Mouse (Mus musculus) stomach, embryonic 15.5 days (tissue): ENCODE data around the gene Tbc1d4. TPM values are rescaled to one million over a fixed set of nuclear protein-coding genes. Genes with fewer than 3 reads are reported as not detected.

Experiments
- ATAC-seq: fragments of 200-750 bp; cut with Nextera tagmentation; 2 replicates; pipeline ENCODE4 v1.8.0; 2017; ENCODE audit warnings: low read depth, moderate number of reproducible peaks, moderate TSS enrichment; ENCODE audit not compliant: insufficient read depth, low FRiP score
- H3K27ac ChIP-seq: fragments of 300-500 bp; sonication (generic); 2 replicates; pipeline ENCODE4 v1.5.1; 2015; ENCODE audit warnings: mild to moderate bottlenecking, inconsistent platforms
- H3K27me3 ChIP-seq: fragments of 300-500 bp; sonication (generic); replicated peaks from 2 replicates; pipeline ENCODE4 v1.6.1; 2015; ENCODE audit warnings: inconsistent platforms
- H3K36me3 ChIP-seq: fragments of 300-500 bp; sonication (generic); 2 replicates; pipeline ENCODE4 v1.6.1; 2015; ENCODE audit warnings: inconsistent platforms
- H3K4me1 ChIP-seq: fragments of 300-500 bp; sonication (generic); 2 replicates; pipeline ENCODE4 v1.6.1; 2015; ENCODE audit warnings: inconsistent platforms
- H3K4me2 ChIP-seq: fragments of 300-500 bp; sonication (generic); 2 replicates; pipeline ENCODE4 v1.6.1; 2015; ENCODE audit warnings: mild to moderate bottlenecking, inconsistent platforms
- H3K4me3 ChIP-seq: fragments of 300-500 bp; sonication (generic); replicated peaks from 2 replicates; pipeline ENCODE4 v1.5.1; 2015; ENCODE audit warnings: inconsistent platforms
- H3K9ac ChIP-seq: fragments of 300-500 bp; sonication (generic); 2 replicates; pipeline ENCODE4 v1.6.1; 2015; ENCODE audit warnings: inconsistent platforms
- H3K9me3 ChIP-seq: fragments of 300-500 bp; sonication (generic); 2 replicates; pipeline ENCODE4 v1.6.1; 2016; ENCODE audit warnings: inconsistent platforms
- WGBS: fragments of 180-500 bp; shearing (Covaris S2); methylation state at CpG from one replicate; pipeline ENCODE4 v1.1.7; 2015; 5-methylcytosine and 5-hydroxymethylcytosine counted together
- polyA plus RNA-seq: library from polyadenylated mRNA; unstranded; fragments of >200 nt; fragmentation: Nextera tagmentation; extraction: Ambion mirVana; gene quantifications from 2 replicates; pipeline ENCODE4 v1.2.1, GENCODE M21; 2015

Gene Tbc1d4
- polyA plus RNA-seq, result 10.3 and 10.4 TPM in 2 replicates

DNA sequence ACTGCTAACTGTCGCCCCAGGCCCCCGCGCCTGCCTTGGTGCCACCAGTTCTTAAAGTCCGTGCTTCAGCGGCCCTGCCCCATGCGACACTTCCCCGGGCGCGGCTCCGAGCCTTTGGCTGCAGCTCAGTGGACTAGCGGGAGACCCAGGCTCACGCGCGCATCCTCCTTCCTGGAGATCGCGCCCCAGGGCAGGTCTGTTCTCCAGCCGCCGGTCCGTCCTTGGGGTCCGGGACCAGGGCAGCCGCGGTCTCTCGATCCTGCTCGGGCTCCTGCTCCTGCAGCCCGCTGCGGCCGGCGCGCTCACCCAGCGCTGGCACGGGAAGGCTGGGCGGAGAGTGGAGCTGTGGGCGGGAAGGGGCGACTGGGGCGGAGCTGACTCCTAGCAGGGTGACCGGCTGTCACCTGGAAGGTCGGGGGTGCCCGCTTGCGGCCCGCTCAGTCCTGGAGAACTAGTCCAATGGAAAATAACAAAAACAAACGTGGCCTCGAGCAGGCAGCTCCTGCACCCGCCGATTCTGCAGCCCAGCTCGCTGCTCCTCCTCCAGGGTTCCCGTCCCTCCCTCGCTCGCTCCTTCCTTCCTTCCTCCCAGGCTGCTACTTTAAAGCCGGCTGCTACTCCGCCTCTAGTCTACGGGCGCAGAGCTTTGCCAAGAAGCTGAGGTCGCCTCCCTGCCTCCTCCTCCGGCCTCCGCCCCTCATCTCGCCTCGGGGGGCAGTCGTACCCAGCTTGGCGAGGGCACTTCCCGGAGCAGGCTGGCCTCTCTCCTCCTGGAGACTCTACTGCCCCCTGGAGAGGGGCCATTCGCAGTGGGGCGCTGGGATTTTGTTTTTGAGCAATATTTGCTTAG is at the start of gene Tbc1d4:
TSS of gene Tbc1d4 (minus strand) at position 673 of the 850 bp plus-strand sequence.
- H3K9ac ChIP-seq, result peak within 1 kb of the TSS; percentile 40
- H3K4me1 ChIP-seq, result peaks cover 7% of the 10 kb centered on the region; the same call in 1 of the 2 replicates
- H3K27me3 ChIP-seq, result no peaks in the 10 kb centered on the region
- peak within 1 kb of the TSS; percentile 96 for H3K4me2 ChIP-seq
- H3K4me3 ChIP-seq, result peak within 1 kb of the TSS; percentile 78
- H3K9me3 ChIP-seq, result no peaks in the 10 kb centered on the region
- H3K27ac ChIP-seq, result peak within 1 kb of the TSS; percentile 73
- under 1% methylated on average over 60 of the region's 62 CpGs for WGBS
- ATAC-seq, result peak; percentile 90
- no peaks in the 10 kb centered on the region for H3K36me3 ChIP-seq

DNA sequence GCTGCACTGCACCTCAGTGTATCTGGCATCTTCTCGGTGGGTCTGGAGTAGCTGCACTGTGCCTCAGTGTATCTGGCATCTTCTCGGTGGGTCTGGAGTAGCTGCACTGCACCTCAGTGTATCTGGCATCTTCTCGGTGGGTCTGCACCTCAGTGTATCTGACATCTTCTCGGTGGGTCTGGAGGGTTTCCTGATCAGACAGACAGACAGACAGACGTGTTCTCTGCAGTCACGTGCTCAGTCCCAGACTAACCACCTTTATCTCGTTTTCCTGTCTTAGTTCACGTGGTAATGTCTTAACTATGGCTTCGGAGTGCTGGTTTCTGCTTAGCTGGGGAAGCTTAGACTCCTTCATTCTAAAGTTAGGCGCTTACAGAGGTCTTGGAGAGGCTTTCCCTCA is 47.3 kb upstream of the Tbc1d4 start:
- Histone ChIP-seq H3K4me3 (no peak overlapping the region), H3K27me3 (no peaks in the 10 kb centered on the region), H3K36me3 (0 out of 2 replicates have a peak, but pooled peaks cover 2% of the 10 kb centered on the region), H3K9ac (no peak overlapping the region), H3K27ac (no peak overlapping the region), H3K4me1 (peaks cover 3% of the 10 kb centered on the region; the same call in 1 of the 2 replicates), H3K4me2 (no peak overlapping the region), H3K9me3 (no peaks in the 10 kb centered on the region)
- 82% methylated on average over 10 of the region's 10 CpGs for WGBS
- no peak for ATAC-seq

DNA sequence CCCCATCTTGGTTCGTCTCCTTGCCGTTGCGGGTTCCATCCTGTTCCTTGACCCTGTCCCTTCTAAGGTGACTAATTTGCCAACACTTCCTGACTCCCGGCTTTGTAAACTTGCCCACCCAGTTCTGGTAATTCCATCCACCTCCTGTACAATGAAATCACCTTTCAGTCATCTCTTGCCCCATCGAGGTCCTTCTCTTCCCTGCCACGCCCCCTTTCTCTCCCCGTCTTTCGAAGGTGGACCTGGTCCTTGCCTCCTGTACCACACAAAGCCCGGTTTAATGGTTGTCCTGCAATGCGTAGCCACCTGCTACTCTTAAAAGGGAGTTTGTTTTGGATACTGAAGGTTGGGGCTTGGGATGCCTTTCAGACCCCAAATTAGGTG is 45.5 kb upstream of the Tbc1d4 start:
- 1% methylated on average over 10 of the region's 10 CpGs for WGBS
- Histone ChIP-seq H3K4me2 (peak overlapping the region; percentile 87), H3K4me3 (peak overlapping the region; percentile 100), H3K4me1 (peaks cover 3% of the 10 kb centered on the region; the same call in 1 of the 2 replicates), H3K27ac (no peak overlapping the region), H3K9me3 (no peaks in the 10 kb centered on the region), H3K9ac (peak overlapping the region; percentile 86), H3K27me3 (no peaks in the 10 kb centered on the region), H3K36me3 (no peaks in the 10 kb centered on the region)
- no peak for ATAC-seq

DNA sequence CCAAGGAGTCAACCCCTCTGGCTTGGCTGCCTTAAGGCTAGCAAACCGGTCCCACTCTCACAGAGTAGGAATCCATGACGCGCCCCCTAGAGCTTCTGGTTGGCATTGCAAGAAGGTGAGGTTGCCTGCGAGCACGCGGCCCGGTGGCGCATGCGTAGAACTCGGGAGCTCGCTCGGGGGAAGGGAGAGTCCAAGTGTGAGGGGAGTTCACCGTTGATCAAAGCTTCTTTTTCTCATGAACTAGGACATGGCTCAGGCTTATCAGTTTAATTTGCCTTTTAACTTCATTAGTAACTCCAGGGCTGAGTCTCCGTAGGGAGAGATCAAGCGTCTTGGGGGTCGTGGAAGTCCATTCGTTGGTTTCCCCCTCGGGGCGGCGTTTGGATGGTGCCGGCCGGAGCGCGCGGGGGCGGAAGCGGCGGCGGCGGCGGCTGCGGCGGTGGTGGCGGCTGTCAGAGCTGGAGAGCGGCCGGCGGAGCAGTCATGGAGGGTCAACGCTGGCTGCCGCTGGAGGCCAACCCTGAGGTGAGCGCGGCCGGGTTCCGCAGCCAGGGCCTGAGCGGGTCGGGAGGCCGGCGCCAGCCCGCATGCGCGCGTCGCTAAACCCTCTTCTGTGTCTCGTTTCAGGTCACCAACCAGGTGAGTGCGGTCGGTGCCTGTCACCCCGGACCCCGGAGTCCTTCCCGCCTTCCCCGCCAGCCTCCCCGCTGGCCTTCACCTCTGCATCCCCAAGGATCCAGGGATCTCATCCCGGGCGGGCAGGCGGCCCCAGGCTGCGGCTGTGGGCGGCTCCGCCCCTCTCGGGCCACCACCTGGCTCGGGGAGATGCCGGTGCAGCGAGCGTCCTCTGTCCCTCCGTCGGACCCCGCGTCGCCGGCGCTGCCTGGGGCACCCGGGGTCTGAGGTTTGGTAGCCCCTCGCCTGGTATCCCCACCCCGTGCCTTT is 44.9 kb upstream of the Tbc1d4 start, which contains the start of gene Uchl3:
TSS of gene Uchl3 (plus strand) at position 387 of the 945 bp plus-strand sequence.
- no peaks in the 10 kb centered on the region for H3K9me3 ChIP-seq
- under 1% methylated on average over 64 of the region's 81 CpGs for WGBS
- H3K27me3 ChIP-seq, result no peaks in the 10 kb centered on the region
- H3K4me2 ChIP-seq, result peak within 1 kb of the TSS; percentile 87
- peak within 1 kb of the TSS; percentile 86 for H3K9ac ChIP-seq
- H3K36me3 ChIP-seq, result no peaks in the 10 kb centered on the region
- peaks cover 3% of the 10 kb centered on the region; the same call in 1 of the 2 replicates for H3K4me1 ChIP-seq
- peak; percentile 86 for ATAC-seq
- peak within 1 kb of the TSS; percentile 100 for H3K4me3 ChIP-seq
- peak within 1 kb of the TSS; percentile 36 for H3K27ac ChIP-seq

DNA sequence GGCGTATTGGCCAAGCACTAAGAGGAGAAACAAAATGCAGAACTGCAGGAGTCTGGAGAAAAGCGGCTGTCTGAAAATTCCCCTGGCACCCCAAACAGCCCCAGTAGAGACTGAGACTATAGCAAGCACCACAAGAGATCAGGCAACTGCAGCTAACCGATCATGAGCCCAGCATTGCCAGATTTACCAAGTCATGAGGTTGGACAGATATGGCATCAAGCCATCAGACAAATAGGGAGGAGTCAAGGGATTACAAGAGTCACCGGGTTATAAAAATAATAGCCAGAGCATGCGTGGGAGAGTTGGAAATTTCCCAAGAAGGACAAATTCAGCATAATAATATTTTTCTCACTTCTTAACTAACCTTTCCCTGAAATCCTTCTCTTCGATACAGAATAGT is 43.6 kb upstream of the Tbc1d4 start:
- Histone ChIP-seq H3K9me3 (no peaks in the 10 kb centered on the region), H3K4me1 (peaks cover 3% of the 10 kb centered on the region; the same call in 1 of the 2 replicates), H3K4me3 (no peak overlapping the region), H3K36me3 (no peaks in the 10 kb centered on the region), H3K27ac (no peak overlapping the region), H3K9ac (no peak overlapping the region), H3K4me2 (no peak overlapping the region), H3K27me3 (no peaks in the 10 kb centered on the region)
- no peak for ATAC-seq
- WGBS, result 83% methylated on average over 6 of the region's 6 CpGs

DNA sequence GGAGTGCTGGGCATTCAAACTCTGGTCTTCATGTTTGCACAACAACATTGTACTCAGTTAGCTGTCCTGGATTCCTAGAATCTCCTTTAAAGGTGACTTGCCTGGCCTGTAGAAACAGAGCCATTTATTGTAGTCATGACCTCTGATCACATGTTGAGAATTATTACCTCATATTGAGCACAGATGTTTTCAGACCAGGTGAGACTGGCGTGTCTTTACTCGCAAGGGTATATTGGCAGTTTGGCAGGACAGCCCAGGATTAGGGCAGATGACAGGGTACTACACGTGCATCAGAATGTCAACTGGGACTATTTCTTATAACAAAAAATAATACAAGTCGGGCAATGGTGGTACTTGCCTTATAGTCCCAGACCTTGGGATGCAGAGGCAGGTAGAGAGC is 41.6 kb upstream of the Tbc1d4 start:
- no peak overlapping the region for H3K4me2 ChIP-seq
- no peak overlapping the region for H3K27ac ChIP-seq
- H3K4me1 ChIP-seq, result peaks cover 3% of the 10 kb centered on the region; the same call in 1 of the 2 replicates
- H3K9me3 ChIP-seq, result no peaks in the 10 kb centered on the region
- no peak overlapping the region for H3K9ac ChIP-seq
- H3K27me3 ChIP-seq, result no peaks in the 10 kb centered on the region
- no peak overlapping the region for H3K4me3 ChIP-seq
- no peaks in the 10 kb centered on the region for H3K36me3 ChIP-seq
- 78% methylated on average over 4 of the region's 4 CpGs for WGBS
- no peak for ATAC-seq

DNA sequence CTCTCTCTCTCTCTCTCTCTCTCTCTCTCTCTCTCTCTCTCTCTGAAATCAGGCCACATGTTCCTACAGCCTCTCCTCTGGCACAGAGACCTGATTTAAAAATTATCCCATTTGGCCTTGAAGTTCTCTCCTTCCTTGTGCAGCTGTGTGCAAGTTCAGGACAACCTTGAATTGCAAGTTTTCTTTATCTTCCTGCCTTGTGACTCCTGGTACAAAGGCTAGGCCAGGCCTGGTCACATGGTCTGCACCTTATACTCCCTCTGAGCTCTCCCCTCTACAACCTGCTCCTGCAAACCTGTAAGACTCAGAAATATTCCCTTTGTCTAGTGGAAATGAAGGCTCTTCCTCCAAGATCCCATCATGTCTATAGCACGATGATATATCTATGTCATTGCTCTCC is 36.0 kb upstream of the Tbc1d4 start:
- ATAC-seq, result no peak
- no peak overlapping the region for H3K9ac ChIP-seq
- H3K9me3 ChIP-seq, result no peaks in the 10 kb centered on the region
- no peaks in the 10 kb centered on the region for H3K4me1 ChIP-seq
- H3K36me3 ChIP-seq, result no peaks in the 10 kb centered on the region
- H3K4me3 ChIP-seq, result no peak overlapping the region
- WGBS, result 89% methylated on average over 1 of the region's 1 CpGs
- no peak overlapping the region for H3K27ac ChIP-seq
- H3K4me2 ChIP-seq, result no peak overlapping the region
- no peaks in the 10 kb centered on the region for H3K27me3 ChIP-seq

DNA sequence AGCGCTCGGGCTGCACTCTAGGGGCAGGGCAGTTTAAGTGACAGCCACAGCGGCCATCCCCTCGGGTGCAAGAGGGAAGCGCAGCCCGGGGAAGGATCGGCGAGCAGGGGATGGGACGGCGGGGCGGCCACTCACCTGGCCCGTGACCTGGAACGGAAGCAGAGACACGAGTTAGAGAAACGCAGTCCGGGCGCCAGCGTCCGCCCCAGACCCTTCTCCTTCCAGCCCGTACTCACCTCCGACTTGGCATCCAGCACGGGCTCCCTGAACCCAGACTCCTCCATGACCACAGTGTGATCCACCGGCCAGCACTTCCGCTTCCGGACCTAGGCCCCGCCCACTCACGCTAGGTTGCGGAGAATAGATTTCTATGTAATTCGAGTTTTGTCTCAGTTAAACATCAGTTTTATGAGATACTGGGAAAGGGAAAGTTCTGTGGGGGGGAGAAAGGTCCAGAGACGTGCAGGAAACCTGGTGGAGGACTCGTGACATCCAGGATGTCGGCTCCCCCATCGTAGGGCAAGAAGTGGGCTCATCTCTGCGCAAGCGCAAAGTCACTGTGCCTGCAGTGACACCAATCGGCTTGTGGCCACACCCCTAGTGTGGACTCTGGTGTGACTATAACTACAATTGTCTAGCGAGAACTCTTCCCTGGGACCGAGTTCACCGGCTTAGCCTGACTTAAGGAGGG is 31.3 kb upstream of the Tbc1d4 start, which contains the start of gene Commd6:
TSS of gene Commd6 (minus strand) at position 534 of the 691 bp plus-strand sequence.
- Histone ChIP-seq H3K9me3 (no peaks in the 10 kb centered on the region), H3K27ac (peak within 1 kb of the TSS; percentile 81), H3K36me3 (no peaks in the 10 kb centered on the region), H3K4me2 (peak within 1 kb of the TSS; percentile 70), H3K4me1 (peaks cover 3% of the 10 kb centered on the region; the same call in 1 of the 2 replicates), H3K27me3 (no peaks in the 10 kb centered on the region), H3K4me3 (peak within 1 kb of the TSS; percentile 86), H3K9ac (peak within 1 kb of the TSS; percentile 56)
- WGBS, result under 1% methylated on average over 39 of the region's 39 CpGs
- ATAC-seq, result peak; percentile 98

DNA sequence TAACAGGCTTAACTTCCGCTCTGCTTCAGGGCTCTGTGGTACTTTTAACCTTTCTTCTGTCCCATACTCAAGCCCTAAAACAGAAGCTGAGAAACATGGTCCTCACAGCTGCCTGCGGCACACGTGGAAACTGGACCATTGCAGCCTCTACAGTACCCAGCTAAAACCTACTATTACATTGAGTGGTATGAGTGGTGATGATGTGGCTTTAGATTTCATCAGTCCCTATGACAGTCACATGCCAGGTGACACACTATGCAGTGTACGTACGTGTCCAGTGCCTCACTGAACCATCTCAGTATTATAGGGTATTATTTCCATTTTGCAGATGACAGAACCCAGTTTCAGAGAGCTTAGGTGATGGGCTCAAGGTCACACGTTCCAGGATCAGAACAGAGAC is 28.4 kb upstream of the Tbc1d4 start:
- Histone ChIP-seq H3K4me2 (no peak overlapping the region), H3K4me1 (peaks cover 3% of the 10 kb centered on the region; the same call in 1 of the 2 replicates), H3K4me3 (no peak overlapping the region), H3K27me3 (no peaks in the 10 kb centered on the region), H3K36me3 (peaks cover 15% of the 10 kb centered on the region), H3K27ac (no peak overlapping the region), H3K9ac (no peak overlapping the region), H3K9me3 (no peaks in the 10 kb centered on the region)
- WGBS, result 92% methylated on average over 6 of the region's 6 CpGs
- no peak for ATAC-seq

DNA sequence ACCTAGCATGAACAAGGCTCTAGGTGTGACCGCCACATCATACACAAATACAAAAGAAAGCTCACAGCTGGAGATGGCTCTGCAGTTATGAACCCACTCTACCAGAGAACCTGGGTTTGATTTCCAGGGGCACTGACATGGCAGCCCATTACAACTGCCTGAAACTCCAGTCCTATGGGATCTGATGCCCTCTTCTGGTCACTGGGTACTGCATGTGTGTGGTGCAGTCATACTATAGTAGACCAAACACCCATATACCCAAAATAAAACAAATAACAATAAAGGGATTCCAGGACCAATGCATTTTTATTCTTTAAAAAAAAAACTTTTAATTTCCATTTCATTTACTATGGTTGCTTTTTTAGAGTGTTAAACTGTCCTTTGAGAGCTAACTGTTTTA is 26.8 kb upstream of the Tbc1d4 start:
- Histone ChIP-seq H3K4me3 (no peak overlapping the region), H3K36me3 (peaks cover 18% of the 10 kb centered on the region), H3K27ac (no peak overlapping the region), H3K4me2 (no peak overlapping the region), H3K9me3 (no peaks in the 10 kb centered on the region), H3K9ac (no peak overlapping the region), H3K27me3 (no peaks in the 10 kb centered on the region), H3K4me1 (peaks cover 3% of the 10 kb centered on the region; the same call in 1 of the 2 replicates)
- ATAC-seq, result no peak
- WGBS, result 92% methylated on average over 1 of the region's 1 CpGs

DNA sequence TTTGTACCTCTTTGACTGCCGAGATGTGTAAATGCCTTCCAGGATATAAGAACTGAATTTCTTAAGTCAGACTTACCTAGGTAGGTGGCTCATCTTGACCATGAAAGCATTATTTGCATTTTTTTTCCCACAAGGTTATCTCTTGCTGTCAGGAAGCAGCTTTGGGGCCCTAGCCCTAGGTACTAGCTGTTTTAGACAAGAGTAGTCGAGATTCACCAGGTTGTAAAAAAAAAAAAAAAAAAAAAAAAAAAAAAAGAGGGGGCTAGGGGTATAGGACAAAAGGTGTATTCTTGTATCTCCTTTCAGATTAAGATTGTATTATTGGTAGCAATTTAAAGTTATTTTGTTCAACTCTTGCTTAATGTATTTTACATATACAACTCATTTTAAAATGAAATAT is 21.6 kb upstream of the Tbc1d4 start:
- H3K9ac ChIP-seq, result no peak overlapping the region
- no peaks in the 10 kb centered on the region for H3K4me1 ChIP-seq
- no peak overlapping the region for H3K4me3 ChIP-seq
- H3K36me3 ChIP-seq, result peaks cover 18% of the 10 kb centered on the region
- no peak overlapping the region for H3K27ac ChIP-seq
- H3K27me3 ChIP-seq, result no peaks in the 10 kb centered on the region
- no peak overlapping the region for H3K4me2 ChIP-seq
- H3K9me3 ChIP-seq, result no peaks in the 10 kb centered on the region
- ATAC-seq, result no peak
- WGBS, result 78% methylated on average over 2 of the region's 2 CpGs
